Mouse (Mus musculus) embryonic facial prominence, embryonic 13.5 days (tissue): ENCODE results near the gene Arhgef28. TPM values are rescaled to one million over a fixed set of nuclear protein-coding genes. Genes with fewer than 3 reads are reported as not detected.
A peak's percentile ranks its signal among the peaks of the same experiment; 100 is the strongest.

Experiments used
- ATAC-seq: fragments of 200-750 bp; cut with Nextera tagmentation; 2 replicates; pipeline ENCODE4 v1.8.0; 2017; ENCODE audit warnings: low read depth; ENCODE audit not compliant: insufficient number of reproducible peaks, insufficient read depth, low FRiP score, low TSS enrichment
- H3K27ac ChIP-seq: fragments of 300-500 bp; sonication (generic); 2 replicates; pipeline ENCODE4 v1.5.1; 2015; ENCODE audit warnings: moderate library complexity, mild to moderate bottlenecking, inconsistent platforms
- H3K27me3 ChIP-seq: fragments of 300-500 bp; sonication (generic); 2 replicates; pipeline ENCODE4 v1.6.1; 2015; ENCODE audit warnings: mild to moderate bottlenecking, inconsistent platforms
- H3K36me3 ChIP-seq: fragments of 300-500 bp; sonication (generic); 2 replicates; pipeline ENCODE4 v1.6.1; 2015; ENCODE audit warnings: mild to moderate bottlenecking, inconsistent platforms
- H3K4me1 ChIP-seq: fragments of 300-500 bp; sonication (generic); 2 replicates; pipeline ENCODE4 v1.6.1; 2015; ENCODE audit warnings: inconsistent platforms
- H3K4me2 ChIP-seq: fragments of 300-500 bp; sonication (generic); 2 replicates; pipeline ENCODE4 v1.6.1; 2015; ENCODE audit warnings: moderate library complexity, mild to moderate bottlenecking, inconsistent platforms
- H3K4me3 ChIP-seq: fragments of 300-500 bp; sonication (generic); 2 replicates; pipeline ENCODE4 v1.5.1; 2015; ENCODE audit warnings: mild to moderate bottlenecking, inconsistent platforms
- H3K9ac ChIP-seq: fragments of 300-500 bp; sonication (generic); 2 replicates; pipeline ENCODE4 v1.6.1; 2015; ENCODE audit warnings: mild to moderate bottlenecking, inconsistent platforms
- H3K9me3 ChIP-seq: fragments of 300-500 bp; sonication (generic); 2 replicates; pipeline ENCODE4 v1.6.1; 2016; ENCODE audit warnings: inconsistent platforms
- WGBS: fragments of 180-500 bp; shearing (Covaris S2); methylation state at CpG from one replicate; pipeline ENCODE4 v1.1.7; 2015; ENCODE audit warnings: mixed read lengths; 5-methylcytosine and 5-hydroxymethylcytosine counted together
- polyA plus RNA-seq: library from polyadenylated mRNA; unstranded; fragments of >200 nt; fragmentation: Nextera tagmentation; extraction: Ambion mirVana; gene quantifications from 2 replicates; pipeline ENCODE4 v1.2.1, GENCODE M21; 2015

Gene Arhgef28
- polyA plus RNA-seq, 1 experiment from 2014 or later, result 12.9 TPM

DNA sequence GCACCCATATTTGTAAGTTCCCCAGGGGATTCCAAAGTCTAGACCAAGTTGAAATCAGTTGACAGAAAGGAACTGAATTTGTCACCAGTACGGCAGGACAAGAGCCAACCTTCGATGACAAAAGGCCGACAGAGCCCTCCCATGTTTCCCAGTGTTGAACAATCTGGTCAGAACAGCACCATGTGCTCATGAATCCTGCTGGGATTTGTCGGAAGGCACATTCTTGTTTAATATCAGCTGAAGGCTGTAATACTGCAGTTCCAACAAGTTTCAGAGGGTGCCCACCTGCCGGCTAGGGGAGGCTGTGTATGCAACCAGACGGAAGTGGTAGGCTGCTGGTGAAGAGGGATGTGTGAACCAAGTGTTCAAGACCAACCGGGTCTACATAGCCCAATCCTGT is 3.9 kb upstream of the Arhgef28 start:
- no peak overlapping the region for H3K4me2 ChIP-seq
- WGBS, result 81% methylated on average over 7 of the region's 7 CpGs
- H3K27me3 ChIP-seq, result peaks cover 10% of the 10 kb centered on the region
- H3K27ac ChIP-seq, result no peak overlapping the region
- peaks cover 9% of the 10 kb centered on the region for H3K4me1 ChIP-seq
- no peak overlapping the region for H3K4me3 ChIP-seq
- H3K36me3 ChIP-seq, result no peaks in the 10 kb centered on the region
- H3K9me3 ChIP-seq, result no peaks in the 10 kb centered on the region
- ATAC-seq, result no peak
- no peak overlapping the region for H3K9ac ChIP-seq

DNA sequence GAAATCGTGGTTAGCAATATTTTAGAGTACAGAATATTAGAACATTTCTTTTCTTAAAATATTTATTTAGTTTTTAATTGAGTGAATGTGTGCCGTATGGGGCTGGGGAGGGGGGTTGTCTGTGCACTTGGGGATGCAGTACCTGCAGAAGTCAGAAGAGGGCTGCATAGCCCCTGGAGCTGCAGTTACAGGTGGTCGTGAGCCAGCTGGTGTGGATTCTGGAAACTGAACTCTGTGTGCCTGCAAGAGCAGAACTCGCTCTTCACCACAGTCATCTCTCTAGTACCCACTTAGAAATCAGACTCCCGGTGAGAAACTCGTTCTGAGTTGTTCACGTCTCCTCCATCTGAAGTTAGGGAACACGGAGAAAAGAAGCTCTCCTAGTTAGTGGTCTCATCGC is 2.6 kb upstream of the Arhgef28 start:
- WGBS, result 33% methylated on average over 9 of the region's 9 CpGs
- ATAC-seq, result no peak
- no peak overlapping the region for H3K4me3 ChIP-seq
- no peak overlapping the region for H3K9ac ChIP-seq
- no peaks in the 10 kb centered on the region for H3K36me3 ChIP-seq
- no peak overlapping the region for H3K27ac ChIP-seq
- H3K27me3 ChIP-seq, result peaks cover 12% of the 10 kb centered on the region
- peaks cover 12% of the 10 kb centered on the region for H3K4me1 ChIP-seq
- H3K4me2 ChIP-seq, result no peak overlapping the region
- no peaks in the 10 kb centered on the region for H3K9me3 ChIP-seq

DNA sequence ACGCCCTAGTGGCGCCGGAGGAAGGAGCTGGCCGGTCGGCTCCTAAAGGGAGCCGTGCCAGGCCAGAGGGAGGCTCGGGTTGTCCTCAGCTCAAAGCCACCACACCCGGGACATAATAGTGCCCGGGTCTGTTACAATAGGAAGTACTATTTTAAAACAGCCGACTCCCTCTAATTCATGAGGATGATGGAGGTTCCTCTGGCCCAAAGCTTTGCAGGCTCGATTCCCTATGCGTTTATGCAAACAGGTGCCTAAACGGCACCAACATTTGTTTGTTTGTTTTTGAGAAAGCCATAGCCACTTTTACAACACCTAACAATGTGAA is 269 bp upstream of the Arhgef28 start:
- no peak for ATAC-seq
- Histone ChIP-seq H3K4me1 (peaks cover 12% of the 10 kb centered on the region), H3K36me3 (no peaks in the 10 kb centered on the region), H3K27ac (peak overlapping the region; percentile 51; the same call in 1 of the 2 replicates), H3K4me3 (peak overlapping the region; percentile 63), H3K27me3 (peaks cover 15% of the 10 kb centered on the region), H3K4me2 (peak overlapping the region; percentile 97), H3K9ac (peak overlapping the region; percentile 73), H3K9me3 (no peaks in the 10 kb centered on the region)
- WGBS, result 2% methylated on average over 13 of the region's 13 CpGs

DNA sequence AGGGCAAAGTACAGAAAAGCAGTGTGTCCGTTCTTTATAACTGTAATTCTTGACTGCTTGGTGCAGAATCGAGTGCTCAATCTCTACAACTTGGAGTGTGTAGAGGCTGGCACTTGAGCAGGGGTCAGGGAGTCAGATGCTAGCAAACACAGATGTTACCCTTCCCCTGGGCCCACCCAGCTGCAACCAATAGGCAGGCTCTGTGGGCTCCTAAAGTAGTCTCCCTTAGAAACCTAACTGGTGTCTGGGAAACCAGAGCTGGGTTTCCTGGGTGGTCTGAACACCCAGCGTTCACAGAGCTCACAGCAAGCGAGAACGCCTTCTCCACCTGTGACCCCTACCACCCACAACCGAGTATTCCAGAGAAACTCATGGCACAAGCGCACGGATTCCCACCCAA is 1.1 kb downstream of the Arhgef28 start:
- H3K27ac ChIP-seq, result no peak overlapping the region
- H3K4me1 ChIP-seq, result peaks cover 12% of the 10 kb centered on the region
- H3K9me3 ChIP-seq, result no peaks in the 10 kb centered on the region
- 17% methylated on average over 8 of the region's 8 CpGs for WGBS
- peak overlapping the region; percentile 63 for H3K4me3 ChIP-seq
- no peak for ATAC-seq
- H3K27me3 ChIP-seq, result peaks cover 18% of the 10 kb centered on the region
- 0 out of 2 replicates have a peak overlapping the region, but pooled peaks have one; percentile 27 for H3K9ac ChIP-seq
- peak overlapping the region; percentile 97 for H3K4me2 ChIP-seq
- H3K36me3 ChIP-seq, result no peaks in the 10 kb centered on the region

DNA sequence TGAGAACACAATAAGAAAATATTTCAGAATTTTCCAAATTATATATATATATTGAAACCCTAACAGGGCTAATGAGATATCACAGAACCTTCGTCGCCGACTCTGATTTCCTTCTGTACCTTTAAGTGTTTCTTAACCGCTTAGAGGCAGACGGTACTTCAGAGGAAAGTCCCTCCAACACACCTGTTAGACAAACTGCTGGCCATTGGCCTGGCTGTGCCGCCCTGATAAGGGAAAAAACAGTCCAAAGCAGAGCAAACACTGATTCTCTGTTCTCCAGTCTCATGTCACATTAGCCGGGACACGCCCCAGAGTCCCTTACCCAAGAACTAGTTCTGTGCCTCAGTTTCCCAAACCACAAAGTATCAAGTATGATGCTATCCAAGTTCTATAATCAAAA is 1.9 kb downstream of the Arhgef28 start:
- no peaks in the 10 kb centered on the region for H3K9me3 ChIP-seq
- H3K4me2 ChIP-seq, result no peak overlapping the region
- no peak overlapping the region for H3K27ac ChIP-seq
- peaks cover 18% of the 10 kb centered on the region for H3K27me3 ChIP-seq
- 87% methylated on average over 8 of the region's 8 CpGs for WGBS
- peaks cover 12% of the 10 kb centered on the region for H3K4me1 ChIP-seq
- H3K36me3 ChIP-seq, result no peaks in the 10 kb centered on the region
- no peak for ATAC-seq
- no peak overlapping the region for H3K9ac ChIP-seq
- H3K4me3 ChIP-seq, result no peak overlapping the region

DNA sequence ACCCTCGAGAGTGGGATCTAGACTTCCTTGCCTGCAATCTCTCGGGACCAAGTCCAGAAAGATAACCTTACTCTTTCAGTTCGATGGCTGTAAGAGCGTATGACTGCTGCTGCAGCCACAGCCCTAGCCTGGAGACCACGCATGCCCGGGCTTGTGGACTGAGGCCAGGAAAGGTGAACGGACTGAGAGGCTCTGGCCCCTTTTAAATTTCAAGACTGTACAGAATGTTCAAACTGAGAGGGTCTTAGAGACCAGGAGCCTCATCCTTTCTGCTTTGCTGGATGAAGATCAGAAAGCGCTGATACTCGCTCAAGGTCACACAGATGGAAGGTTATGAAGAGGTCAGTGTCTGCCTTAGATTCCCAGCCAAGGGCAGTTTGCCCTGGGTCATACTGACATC is 4.8 kb downstream of the Arhgef28 start:
- no peak overlapping the region for H3K4me3 ChIP-seq
- H3K27ac ChIP-seq, result no peak overlapping the region
- WGBS, result 51% methylated on average over 9 of the region's 9 CpGs
- no peaks in the 10 kb centered on the region for H3K36me3 ChIP-seq
- no peak overlapping the region for H3K9ac ChIP-seq
- no peaks in the 10 kb centered on the region for H3K9me3 ChIP-seq
- ATAC-seq, result no peak
- peaks cover 9% of the 10 kb centered on the region for H3K4me1 ChIP-seq
- H3K27me3 ChIP-seq, result peaks cover 13% of the 10 kb centered on the region
- H3K4me2 ChIP-seq, result no peak overlapping the region

DNA sequence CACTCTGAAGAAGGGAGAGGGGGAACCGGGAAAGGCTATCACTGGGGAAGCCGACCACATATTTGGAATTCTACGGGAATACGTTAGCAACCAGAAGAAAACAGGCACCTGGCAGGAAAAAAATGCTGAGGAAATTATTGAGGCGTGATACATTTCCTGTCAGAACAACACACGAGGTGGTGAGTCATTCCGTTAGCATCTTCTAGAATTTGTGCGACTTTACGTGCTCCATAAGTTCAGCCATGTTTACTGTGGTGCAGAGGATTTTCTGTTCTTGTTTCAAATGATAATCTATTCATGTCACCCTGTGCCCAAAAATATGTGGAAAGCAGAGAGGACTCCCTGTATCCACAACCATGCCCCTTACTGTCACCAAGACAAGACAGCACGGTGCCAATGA is 13.6 kb downstream of the Arhgef28 start:
- Histone ChIP-seq H3K27ac (no peak overlapping the region), H3K36me3 (no peaks in the 10 kb centered on the region), H3K9ac (no peak overlapping the region), H3K4me2 (no peak overlapping the region), H3K27me3 (0 out of 2 replicates have a peak, but pooled peaks cover 2% of the 10 kb centered on the region), H3K9me3 (no peaks in the 10 kb centered on the region), H3K4me3 (no peak overlapping the region), H3K4me1 (no peaks in the 10 kb centered on the region)
- WGBS, result 74% methylated on average over 10 of the region's 10 CpGs
- ATAC-seq, result no peak

DNA sequence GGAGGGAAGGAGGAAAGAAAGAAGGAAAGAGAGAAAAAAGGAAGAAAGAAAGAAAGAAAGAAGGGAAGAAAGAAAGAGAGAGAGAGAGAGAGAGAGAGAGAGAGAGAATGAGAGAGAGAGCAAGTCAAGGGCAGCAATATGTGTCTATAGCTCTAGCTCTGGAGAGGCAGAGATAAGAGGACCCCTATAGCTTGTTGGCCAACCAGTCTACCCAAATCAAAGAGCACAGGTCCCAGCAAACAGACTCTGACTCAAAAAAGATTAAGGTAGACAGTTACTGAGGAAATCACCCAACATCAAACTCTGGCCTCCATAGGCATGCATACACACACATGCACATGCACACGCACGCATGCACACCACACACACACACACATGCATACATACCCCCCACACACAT is 17.7 kb downstream of the Arhgef28 start:
- no peak overlapping the region for H3K9ac ChIP-seq
- H3K27me3 ChIP-seq, result no peaks in the 10 kb centered on the region
- WGBS, result 99% methylated on average over 2 of the region's 2 CpGs
- H3K9me3 ChIP-seq, result no peaks in the 10 kb centered on the region
- H3K27ac ChIP-seq, result no peak overlapping the region
- H3K4me1 ChIP-seq, result no peaks in the 10 kb centered on the region
- H3K36me3 ChIP-seq, result no peaks in the 10 kb centered on the region
- no peak overlapping the region for H3K4me2 ChIP-seq
- no peak overlapping the region for H3K4me3 ChIP-seq
- no peak for ATAC-seq

DNA sequence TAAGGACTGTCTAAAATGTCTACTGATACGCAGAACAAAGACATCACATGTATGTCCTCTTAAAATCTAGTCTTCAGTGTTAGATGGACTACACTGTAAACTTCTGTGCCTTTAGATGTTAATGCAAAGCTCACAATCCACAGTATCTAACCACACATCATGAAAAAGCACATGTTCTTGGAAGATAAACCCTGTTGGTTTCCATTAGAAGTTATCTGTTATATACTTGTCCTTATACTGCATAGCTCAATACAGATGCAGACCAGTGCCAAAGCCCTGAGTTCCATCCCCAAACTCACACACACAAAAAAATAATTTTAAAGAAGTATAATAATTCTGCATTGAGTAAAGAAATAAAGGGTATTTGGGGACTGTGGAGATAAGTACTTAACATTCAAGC is 18.3 kb downstream of the Arhgef28 start:
- no peak overlapping the region for H3K4me3 ChIP-seq
- no peak for ATAC-seq
- no peaks in the 10 kb centered on the region for H3K4me1 ChIP-seq
- H3K9ac ChIP-seq, result no peak overlapping the region
- H3K27ac ChIP-seq, result no peak overlapping the region
- no peaks in the 10 kb centered on the region for H3K27me3 ChIP-seq
- H3K4me2 ChIP-seq, result no peak overlapping the region
- no peaks in the 10 kb centered on the region for H3K9me3 ChIP-seq
- H3K36me3 ChIP-seq, result no peaks in the 10 kb centered on the region
- 85% methylated on average over 1 of the region's 1 CpGs for WGBS

DNA sequence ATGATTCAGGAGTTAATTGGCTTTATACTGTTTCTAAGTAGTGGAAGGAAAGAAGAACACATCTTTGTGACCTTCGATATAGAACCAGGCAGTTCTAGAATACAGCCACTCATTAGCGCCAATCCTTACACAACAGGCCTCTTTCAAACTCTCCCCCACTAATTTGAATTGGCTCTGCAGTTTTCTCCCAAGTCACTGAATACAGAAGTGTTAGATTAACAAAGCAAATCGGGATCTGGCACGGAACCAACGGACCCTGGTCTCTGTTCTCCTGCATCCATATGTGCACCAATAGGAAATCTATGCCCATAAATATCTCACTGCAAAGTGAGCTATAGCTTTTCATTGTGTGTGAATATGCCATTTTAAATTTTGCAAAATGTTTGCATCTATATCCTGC is 20.1 kb downstream of the Arhgef28 start:
- Histone ChIP-seq H3K36me3 (no peaks in the 10 kb centered on the region), H3K27me3 (no peaks in the 10 kb centered on the region), H3K9ac (no peak overlapping the region), H3K4me3 (no peak overlapping the region), H3K27ac (no peak overlapping the region), H3K4me2 (no peak overlapping the region), H3K4me1 (no peaks in the 10 kb centered on the region), H3K9me3 (no peaks in the 10 kb centered on the region)
- WGBS, result 57% methylated on average over 5 of the region's 5 CpGs
- no peak for ATAC-seq

DNA sequence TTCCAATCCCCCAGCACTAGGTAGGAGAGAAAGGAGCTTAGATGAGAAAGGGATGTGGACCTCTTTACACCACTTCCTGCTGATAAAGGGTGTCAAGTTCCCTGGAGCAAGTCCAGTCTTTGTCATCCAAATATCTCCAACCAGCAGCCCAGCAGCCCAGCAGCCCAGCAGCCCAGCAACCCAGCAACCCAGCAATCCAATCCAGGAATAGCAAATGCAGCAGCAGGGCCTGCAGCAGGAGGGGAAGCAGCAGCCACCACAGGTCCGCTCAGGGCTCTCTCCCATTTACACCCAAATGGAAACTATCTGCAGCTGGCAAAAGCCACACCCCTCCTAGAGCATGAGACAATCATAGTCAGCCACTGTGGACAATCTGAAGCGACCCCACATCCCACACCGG is 21.6 kb downstream of the Arhgef28 start:
- no peaks in the 10 kb centered on the region for H3K4me1 ChIP-seq
- no peak overlapping the region for H3K4me3 ChIP-seq
- H3K4me2 ChIP-seq, result no peak overlapping the region
- 43% methylated on average over 3 of the region's 3 CpGs for WGBS
- no peaks in the 10 kb centered on the region for H3K27me3 ChIP-seq
- ATAC-seq, result no peak
- H3K36me3 ChIP-seq, result no peaks in the 10 kb centered on the region
- H3K9ac ChIP-seq, result no peak overlapping the region
- H3K9me3 ChIP-seq, result no peaks in the 10 kb centered on the region
- no peak overlapping the region for H3K27ac ChIP-seq

DNA sequence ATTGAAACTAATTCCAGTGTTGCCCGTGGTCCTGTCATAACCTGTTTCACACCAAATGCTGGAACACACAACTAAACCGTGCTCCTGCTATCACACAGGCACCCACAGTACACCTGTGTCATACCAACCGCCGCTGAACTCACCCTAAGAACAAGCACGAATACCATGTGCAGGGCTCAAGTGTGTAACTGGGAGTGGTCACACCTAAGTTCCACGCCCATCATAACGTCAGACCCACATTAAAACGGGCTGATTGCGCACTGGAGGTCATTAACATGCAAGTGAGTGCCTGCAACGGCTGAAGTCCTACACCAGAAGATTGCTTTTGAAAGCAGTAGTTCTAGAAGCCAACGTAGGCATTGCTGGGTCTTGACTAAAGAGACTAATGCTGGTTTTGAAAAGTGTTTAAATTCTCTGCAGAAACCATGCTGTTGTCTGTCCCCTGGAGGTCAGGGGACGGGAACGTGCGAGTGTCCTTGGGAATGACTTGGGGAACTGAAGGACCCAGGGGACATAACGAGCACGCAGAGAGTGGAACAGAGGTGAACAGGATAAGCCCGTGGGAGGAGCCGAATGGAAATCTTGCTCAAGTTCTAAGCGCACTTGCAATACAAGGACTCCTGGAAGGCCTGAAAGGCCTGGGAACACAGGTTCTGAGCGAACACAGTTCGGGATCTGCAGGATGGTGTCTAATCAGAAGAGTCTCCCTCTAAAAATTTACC is 22.9 kb downstream of the Arhgef28 start:
- no peaks in the 10 kb centered on the region for H3K27me3 ChIP-seq
- H3K4me2 ChIP-seq, result no peak overlapping the region
- H3K4me1 ChIP-seq, result no peaks in the 10 kb centered on the region
- no peaks in the 10 kb centered on the region for H3K36me3 ChIP-seq
- ATAC-seq, result no peak
- no peak overlapping the region for H3K9ac ChIP-seq
- no peaks in the 10 kb centered on the region for H3K9me3 ChIP-seq
- no peak overlapping the region for H3K4me3 ChIP-seq
- H3K27ac ChIP-seq, result no peak overlapping the region
- 87% methylated on average over 21 of the region's 21 CpGs for WGBS
